Mouse (Mus musculus) heart, postnatal 0 days (tissue): ENCODE measurements around the gene Map7d2.

Source experiments
- CTCF ChIP-seq: IDR thresholded peaks from 2 replicates; pipeline ENCODE4 v1.5.1; 2016; ENCODE audit warnings: antibody characterized with exemption, control low read depth, low read depth
- EP300 ChIP-seq: IDR thresholded peaks from 2 replicates; pipeline ENCODE4 v1.6.1; 2016; ENCODE audit warnings: antibody characterized with exemption, low read depth

GRCm38 (mm10) chrX:159459006-159459654 lies 44.8 kb downstream of the Map7d2 start:
- TF ChIP-seq CTCF, result no peak
- TF ChIP-seq EP300, result no peak
